Mouse (Mus musculus): Measurements from ENCODE around the gene Drd3.

Gene Drd3

GRCm38 (mm10) chr16:43801137-43801536, 47.3 kb downstream of the Drd3 start:
- DNase-seq (ENCODE audit: low read depth, low spot score), result no peak

- DNase-seq (ENCODE audit: low read depth, low spot score), result peak; percentile 36
Measured at GRCm38 (mm10) chr16:43801791-43802307, 48.0 kb downstream of the Drd3 start.

GRCm38 (mm10) chr16:43802466-43802865, 48.6 kb downstream of the Drd3 start:
- no peak for DNase-seq (ENCODE audit: low read depth, low spot score)

GRCm38 (mm10) chr16:43804364-43804763, 50.5 kb downstream of the Drd3 start:
- DNase-seq (ENCODE audit: low read depth, low spot score), result no peak

- no peak for DNase-seq (ENCODE audit: low read depth, low spot score)
Measured at GRCm38 (mm10) chr16:43807048-43807447, 53.2 kb downstream of the Drd3 start.

- DNase-seq (ENCODE audit: low read depth, low spot score), result no peak
Measured at GRCm38 (mm10) chr16:43809429-43809828, 55.6 kb downstream of the Drd3 start.

GRCm38 (mm10) chr16:43811402-43811801, 57.6 kb downstream of the Drd3 start:
- no peak for DNase-seq (ENCODE audit: low read depth, low spot score)

- no peak for DNase-seq (ENCODE audit: low read depth, low spot score)
Measured at GRCm38 (mm10) chr16:43814644-43815043, 60.8 kb downstream of the Drd3 start.

GRCm38 (mm10) chr16:43816321-43816720, 62.5 kb downstream of the Drd3 start:
- DNase-seq (ENCODE audit: low read depth, low spot score), result no peak

GRCm38 (mm10) chr16:43818404-43818803, 64.6 kb downstream of the Drd3 start:
- no peak for DNase-seq (ENCODE audit: low read depth, low spot score)

GRCm38 (mm10) chr16:43827492-43827891, 73.7 kb downstream of the Drd3 start:
- peak; percentile 22 for DNase-seq (ENCODE audit: low read depth, low spot score)

- DNase-seq (ENCODE audit: low read depth, low spot score), result no peak
Measured at GRCm38 (mm10) chr16:43831957-43832356, 78.1 kb downstream of the Drd3 start.

- no peak for DNase-seq (ENCODE audit: low read depth, low spot score)
Measured at GRCm38 (mm10) chr16:43841236-43841635, 87.4 kb downstream of the Drd3 start.

- DNase-seq (ENCODE audit: low read depth, low spot score), result no peak
Measured at GRCm38 (mm10) chr16:43849839-43850238, 96.0 kb downstream of the Drd3 start.

- no peak for DNase-seq (ENCODE audit: low read depth, low spot score)
Measured at GRCm38 (mm10) chr16:43858941-43859476, 105.2 kb downstream of the Drd3 start.

GRCm38 (mm10) chr16:43860624-43861023, 106.8 kb downstream of the Drd3 start:
- no peak for DNase-seq (ENCODE audit: low read depth, low spot score)

GRCm38 (mm10) chr16:43869805-43870204, 116.0 kb downstream of the Drd3 start:
- no peak for DNase-seq (ENCODE audit: low read depth, low spot score)

- DNase-seq (ENCODE audit: low read depth, low spot score), result no peak
Measured at GRCm38 (mm10) chr16:43871419-43871818, 117.6 kb downstream of the Drd3 start.

Measured in brain, embryonic 18.5 days (tissue).